Mouse (Mus musculus): ENCODE measurements around the gene Mef2a.
"Not testable (repeated sequence)": the region's sequence is repeated elsewhere in the genome, so short reads cannot be mapped to it uniquely, and the experiment has no call there.

The Mef2a gene

GRCm38 (mm10) chr7:67369645-67370044 lies 3.0 kb downstream of the Mef2a start:
- DNase-seq, result no peak

GRCm38 (mm10) chr7:67368394-67368793 lies 4.3 kb downstream of the Mef2a start:
- no peak for DNase-seq

- DNase-seq, result no peak
Observed at GRCm38 (mm10) chr7:67360588-67360987, 12.1 kb downstream of the Mef2a start.

GRCm38 (mm10) chr7:67359863-67360262 lies 12.8 kb downstream of the Mef2a start:
- no peak for DNase-seq

- DNase-seq, result no peak
Observed at GRCm38 (mm10) chr7:67355870-67356269, 16.8 kb downstream of the Mef2a start.

- DNase-seq, result no peak
Observed at GRCm38 (mm10) chr7:67353667-67354066, 19.0 kb downstream of the Mef2a start.

GRCm38 (mm10) chr7:67352989-67353388 lies 19.7 kb downstream of the Mef2a start:
- no peak for DNase-seq

- DNase-seq, result no peak
Observed at GRCm38 (mm10) chr7:67344443-67344842, 28.2 kb downstream of the Mef2a start.

GRCm38 (mm10) chr7:67342067-67342625 lies 30.5 kb downstream of the Mef2a start:
- DNase-seq, result no peak

GRCm38 (mm10) chr7:67320359-67320758 lies 52.3 kb downstream of the Mef2a start:
- no peak for DNase-seq

GRCm38 (mm10) chr7:67318697-67319096 lies 54.0 kb downstream of the Mef2a start:
- DNase-seq, result no peak

GRCm38 (mm10) chr7:67313200-67313599 lies 59.5 kb downstream of the Mef2a start:
- DNase-seq, result no peak

- DNase-seq, result no peak
Observed at GRCm38 (mm10) chr7:67310151-67310550, 62.5 kb downstream of the Mef2a start.

GRCm38 (mm10) chr7:67308102-67308501 lies 64.6 kb downstream of the Mef2a start:
- DNase-seq, result no peak

- no peak for DNase-seq
Observed at GRCm38 (mm10) chr7:67307078-67307477, 65.6 kb downstream of the Mef2a start.

- DNase-seq, result no peak
Observed at GRCm38 (mm10) chr7:67304937-67305336, 67.7 kb downstream of the Mef2a start.

- no peak for DNase-seq
Observed at GRCm38 (mm10) chr7:67296419-67296818, 76.2 kb downstream of the Mef2a start.

GRCm38 (mm10) chr7:67291356-67291755 lies 81.3 kb downstream of the Mef2a start:
- no peak for DNase-seq

- no peak for DNase-seq
Observed at GRCm38 (mm10) chr7:67287456-67287855, 85.2 kb downstream of the Mef2a start.

- no peak for DNase-seq
Observed at GRCm38 (mm10) chr7:67283581-67283980, 89.1 kb downstream of the Mef2a start.

- DNase-seq, result not testable (repeated sequence)
Observed at GRCm38 (mm10) chr7:67270447-67270846, 102.2 kb downstream of the Mef2a start.

- DNase-seq, result peak; percentile 72
Observed at GRCm38 (mm10) chr7:67259828-67260563, 112.7 kb downstream of the Mef2a start.

- no peak for DNase-seq
Observed at GRCm38 (mm10) chr7:67246067-67246466, 126.6 kb downstream of the Mef2a start.

GRCm38 (mm10) chr7:67245255-67245654 lies 127.4 kb downstream of the Mef2a start:
- DNase-seq, result no peak

- DNase-seq, result no peak
Observed at GRCm38 (mm10) chr7:67243894-67244282, 128.8 kb downstream of the Mef2a start.
